Mouse (Mus musculus): ENCODE measurements at regions not wholly inside any gene's neighbourhood (a gene's known extent, or its start where the extent isn't known, plus 50 kb on each side); places are given as distances from the start of the nearest gene placed in this dataset.

DNA sequence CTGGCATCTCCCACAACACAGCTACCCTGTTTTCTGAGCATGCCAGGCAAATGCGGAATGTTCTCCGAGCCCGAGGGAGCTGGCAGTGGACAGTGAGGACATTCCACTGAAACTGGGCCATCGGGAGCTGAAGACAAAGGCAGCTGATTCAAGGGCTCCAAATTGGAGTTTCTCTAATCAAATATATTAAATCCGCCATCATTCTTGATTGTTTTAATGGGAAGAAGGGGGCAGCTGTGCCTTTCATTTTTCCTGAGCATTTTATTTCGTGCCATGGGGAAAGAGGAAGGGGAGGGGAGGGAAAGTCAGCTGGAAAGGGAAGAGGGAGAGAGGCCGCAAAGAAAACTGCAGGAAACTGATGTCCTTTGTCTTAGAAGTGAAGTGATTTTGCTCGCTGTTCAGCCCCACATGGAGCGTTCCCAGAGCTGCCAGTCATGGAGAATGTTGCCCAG lies 373.9 kb downstream of the Cog6 start:
- peak; percentile 9 for DNase-seq (ENCODE audit: extremely low spot score)

GRCm38 (mm10) chr3:52641226-52642181 lies 373.4 kb downstream of the Foxo1 start:
- no peak for DNase-seq (ENCODE audit: extremely low spot score)

DNA sequence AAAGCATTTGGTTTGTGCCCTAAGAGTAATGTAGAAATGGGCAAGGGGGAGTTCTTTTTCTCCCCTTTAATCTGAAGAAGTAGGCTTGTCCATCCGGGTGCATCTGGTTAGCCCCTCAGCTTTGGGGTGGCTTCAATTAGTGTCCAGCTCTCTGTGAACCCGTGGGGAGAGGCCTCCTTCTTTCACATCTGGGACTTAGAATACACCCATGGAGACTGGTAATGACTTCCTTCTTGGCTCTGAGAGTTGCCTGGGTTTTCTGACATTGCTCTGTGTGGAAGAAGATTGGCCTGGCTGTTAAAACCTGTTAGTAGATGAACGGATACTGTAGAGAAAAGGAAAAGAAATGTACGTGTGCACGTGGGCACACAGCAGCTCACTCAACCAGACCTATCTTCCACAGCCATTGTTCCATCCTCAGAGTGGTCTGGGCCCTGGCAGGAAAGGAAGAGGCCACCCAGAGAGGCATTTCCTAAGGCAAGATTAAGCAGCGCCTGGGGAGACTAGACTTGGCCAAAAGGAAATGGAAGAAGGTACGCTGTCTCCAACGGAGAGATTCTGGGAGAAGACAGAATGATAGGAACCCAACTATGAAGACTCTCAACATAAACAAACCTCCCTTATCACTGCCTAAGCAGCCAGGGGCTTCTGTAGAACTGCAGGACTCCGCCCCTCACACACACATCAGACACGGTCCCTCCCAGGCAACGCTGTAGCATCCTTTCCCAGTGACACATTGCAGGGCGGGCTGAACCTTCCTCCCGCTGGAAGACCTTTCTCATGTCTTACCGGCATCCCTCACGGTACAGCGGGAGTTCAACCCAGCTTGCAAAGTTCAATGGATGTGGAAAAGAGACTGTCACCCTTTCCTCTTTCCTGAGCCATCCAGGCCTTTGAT lies 372.4 kb downstream of the Foxo1 start:
- no peak for DNase-seq (ENCODE audit: extremely low spot score)

DNA sequence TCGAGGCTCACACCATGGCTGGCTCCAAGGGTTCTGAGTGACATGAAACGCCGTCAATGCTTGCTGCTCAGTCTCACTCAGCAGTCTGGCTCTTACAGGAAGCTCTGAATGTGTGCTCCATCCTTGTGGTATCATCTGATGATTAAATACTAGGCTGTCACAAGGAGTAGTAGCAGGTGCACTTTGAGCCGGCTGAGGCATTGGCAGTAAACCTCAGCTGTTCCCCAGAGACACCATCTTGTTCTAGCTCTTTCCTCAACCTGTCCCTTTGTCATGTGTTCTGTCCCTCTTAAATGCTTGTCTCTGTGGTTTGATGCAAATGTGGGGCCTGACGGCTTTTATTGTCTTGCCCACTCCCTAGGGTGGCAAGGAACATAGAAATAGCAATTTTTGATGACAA lies 370.7 kb downstream of the Foxo1 start:
- no peak for DNase-seq (ENCODE audit: extremely low spot score)

- no peak for DNase-seq (ENCODE audit: extremely low spot score)
These were observed 366.2 kb downstream of the Foxo1 start for GRCm38 (mm10) chr3:52634353-52634752.

DNA sequence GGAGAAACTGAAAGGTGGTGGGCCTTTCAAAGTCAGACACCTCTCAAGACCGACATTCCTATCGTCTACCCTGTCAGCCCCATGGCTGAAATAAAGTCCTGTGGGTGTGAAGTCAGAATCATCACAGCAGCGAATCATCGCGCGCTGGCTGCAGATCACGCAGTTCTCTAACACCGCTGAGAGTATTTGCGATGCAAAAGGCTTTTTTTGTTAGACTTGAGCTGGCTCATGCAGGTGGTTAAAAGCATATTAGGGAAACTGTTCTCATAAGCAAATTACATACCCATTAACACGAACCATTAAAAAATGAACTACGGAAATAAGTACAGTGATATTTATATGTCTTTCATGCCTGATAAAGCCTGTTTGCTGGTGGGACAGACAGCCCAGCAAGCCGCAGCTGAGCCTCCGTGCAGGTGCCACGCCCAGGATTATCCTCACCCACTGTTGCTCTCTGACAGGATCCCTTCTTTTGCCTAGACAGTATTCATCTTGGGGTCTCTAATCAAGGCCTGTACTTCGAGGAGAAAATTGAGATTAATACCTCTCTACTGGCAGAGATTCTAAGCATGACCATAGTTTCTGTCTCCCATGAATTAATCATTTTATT lies 365.5 kb downstream of the Foxo1 start:
- DNase-seq (ENCODE audit: extremely low spot score): no peak

DNA sequence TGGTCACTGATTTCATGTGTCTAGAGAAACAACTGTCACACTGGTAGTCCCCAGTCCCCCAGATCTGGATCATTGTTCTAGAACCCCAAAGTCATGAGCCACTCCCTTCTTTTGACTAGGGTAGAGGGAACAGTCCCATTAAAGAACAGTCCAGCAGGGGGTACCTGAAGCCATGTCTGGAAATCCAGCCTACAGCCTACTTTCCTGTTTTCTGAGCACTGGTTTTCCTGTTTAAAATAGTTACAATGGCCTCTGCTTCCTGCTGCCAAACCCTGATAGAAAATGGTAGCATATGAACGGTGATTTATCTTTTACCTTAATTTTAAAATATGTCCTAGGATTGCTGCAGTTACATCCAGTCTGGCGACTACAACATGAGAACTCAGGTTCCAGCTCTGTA lies 364.5 kb downstream of the Foxo1 start:
- DNase-seq (ENCODE audit: extremely low spot score): no peak

GRCm38 (mm10) chr3:52630209-52630608 lies 362.1 kb downstream of the Foxo1 start:
- no peak for DNase-seq (ENCODE audit: extremely low spot score)

GRCm38 (mm10) chr3:52625125-52625524 lies 357.0 kb downstream of the Foxo1 start:
- DNase-seq (ENCODE audit: extremely low spot score): no peak

- no peak for DNase-seq (ENCODE audit: extremely low spot score)
These were observed 354.4 kb downstream of the Foxo1 start for GRCm38 (mm10) chr3:52622530-52622929.

DNA sequence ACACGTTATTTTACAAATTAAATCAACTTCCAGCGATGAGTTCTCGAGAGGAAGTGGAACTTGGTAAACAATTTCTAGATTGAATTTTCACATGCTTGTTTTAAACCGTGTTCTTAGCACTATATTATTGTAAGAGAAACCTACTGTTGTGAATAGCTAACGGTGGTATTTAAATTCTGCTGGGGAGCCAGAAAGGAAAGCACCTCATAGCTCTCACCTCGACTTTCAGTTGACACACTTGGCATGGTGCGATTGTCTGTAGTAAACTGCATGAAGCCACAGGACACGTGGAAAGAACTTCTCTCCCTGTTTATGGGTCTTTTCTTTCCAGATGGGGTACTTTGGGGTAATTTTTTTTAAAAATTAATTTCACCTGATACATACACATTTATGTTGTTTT lies 353.8 kb downstream of the Foxo1 start:
- DNase-seq (ENCODE audit: extremely low spot score): no peak

DNA sequence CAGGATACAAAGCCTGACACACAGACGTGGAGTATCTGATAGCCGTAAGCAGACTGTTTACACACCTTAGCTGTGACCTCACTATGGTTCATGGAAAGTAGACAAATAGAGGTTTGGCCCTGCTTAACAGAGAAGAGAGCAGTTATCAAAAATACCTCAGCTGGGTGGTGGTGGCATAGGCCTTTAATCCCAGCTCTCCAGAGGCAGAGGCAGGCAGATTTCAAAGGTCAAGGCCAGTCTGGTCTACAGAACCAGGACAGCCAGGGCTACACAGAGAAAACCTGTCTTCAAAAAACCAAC lies 350.7 kb downstream of the Foxo1 start:
- no peak for DNase-seq (ENCODE audit: extremely low spot score)

GRCm38 (mm10) chr3:52618212-52618924 lies 350.2 kb downstream of the Foxo1 start:
- DNase-seq (ENCODE audit: extremely low spot score): no peak

DNA sequence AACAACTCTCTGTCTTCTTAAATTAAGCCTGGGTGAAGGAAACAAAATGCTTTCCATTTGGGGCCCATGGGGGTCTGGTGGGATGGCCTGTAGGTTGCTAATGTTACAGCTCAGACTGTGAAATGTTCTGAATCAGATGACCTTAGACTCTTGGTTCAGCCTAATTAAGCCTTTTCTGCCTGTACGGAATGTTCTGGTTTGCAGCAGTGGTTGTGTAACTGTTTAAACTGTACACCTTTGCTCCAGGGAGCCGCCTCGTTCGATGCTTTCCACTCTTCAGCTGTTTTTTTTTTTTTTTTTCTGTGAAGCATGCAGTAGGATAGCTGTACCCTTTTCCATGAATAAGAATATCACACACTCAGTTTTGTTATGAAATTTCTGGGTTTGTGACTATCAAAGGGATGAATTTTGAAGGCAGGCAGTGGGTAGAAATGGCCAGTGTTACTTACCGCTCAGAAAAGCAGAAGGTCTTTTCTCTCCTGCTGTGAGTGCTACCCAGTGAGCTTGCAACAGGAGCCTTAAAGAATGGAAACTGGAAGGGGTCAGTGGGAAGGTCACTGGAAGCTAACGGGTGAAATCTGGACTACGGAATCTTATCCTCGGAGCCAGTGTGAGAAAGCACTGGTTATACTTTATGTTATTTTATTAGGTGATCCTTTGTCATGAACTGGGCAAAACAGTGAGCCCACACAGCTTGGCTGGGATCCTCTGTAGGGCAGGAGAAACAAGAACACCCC lies 349.4 kb downstream of the Foxo1 start:
- peak; percentile 12 for DNase-seq (ENCODE audit: extremely low spot score)

- DNase-seq (ENCODE audit: extremely low spot score): no peak
These were observed 343.7 kb downstream of the Foxo1 start for GRCm38 (mm10) chr3:52611881-52612280.

GRCm38 (mm10) chr3:52610466-52610865 lies 342.3 kb downstream of the Foxo1 start:
- no peak for DNase-seq (ENCODE audit: extremely low spot score)

DNA sequence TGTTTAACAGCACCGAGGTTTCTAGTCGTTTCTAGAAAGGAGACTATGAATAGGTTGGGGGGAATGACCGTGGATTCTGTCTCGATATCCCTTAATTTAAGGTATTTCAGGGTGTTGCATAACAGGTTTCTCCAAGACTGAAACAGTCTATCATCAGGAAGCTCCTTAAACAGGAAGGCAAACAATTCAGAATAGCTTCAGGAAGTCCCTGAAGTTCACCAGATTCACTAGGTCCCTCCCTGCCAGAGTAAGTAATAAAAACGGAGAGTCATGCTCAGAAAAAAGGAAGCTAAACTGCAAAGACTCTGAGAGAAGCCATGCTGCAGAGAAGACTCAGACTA lies 339.9 kb downstream of the Foxo1 start:
- DNase-seq (ENCODE audit: extremely low spot score): no peak

- DNase-seq (ENCODE audit: extremely low spot score): no peak
These were observed 339.4 kb downstream of the Foxo1 start for GRCm38 (mm10) chr3:52607379-52608085.

- no peak for DNase-seq (ENCODE audit: extremely low spot score)
These were observed 337.2 kb downstream of the Foxo1 start for GRCm38 (mm10) chr3:52605261-52605771.

- peak; percentile 19 for DNase-seq (ENCODE audit: extremely low spot score)
These were observed 335.1 kb downstream of the Foxo1 start for GRCm38 (mm10) chr3:52603244-52603704.
